Mouse (Mus musculus): ENCODE results near the gene Negr1.

- TF ChIP-seq CTCF (IDR thresholded peaks at IDR 0.05; ENCODE audit: low read depth, low read length), result no peak
- no peak for TF ChIP-seq GATA1 (IDR thresholded peaks at IDR 0.05; ENCODE audit: borderline replicate concordance, low read length)
- TF ChIP-seq POLR2AphosphoS5 (IDR thresholded peaks at IDR 0.05; ENCODE audit: insufficient replicate concordance, low read depth, low read length), result no peak
- TF ChIP-seq TAL1 (conservative IDR thresholded peaks at IDR 0.05; ENCODE audit: low read depth, low read length), result no peak
Observed at GRCm38 (mm10) chr3:156876551-156876950, 315.0 kb downstream of the Negr1 start.
